Mouse (Mus musculus) cerebellum, adult 9-11 months (tissue): ENCODE data around the gene Myl6b.
"Not testable (repeated sequence)": the region's sequence is repeated elsewhere in the genome, so short reads cannot be mapped to it uniquely, and the experiment has no call there.

ENCODE experiments used
- DNase-seq: peaks from one replicate; pipeline ENCODE4 v3.0.0; 2022

The Myl6b gene

DNA sequence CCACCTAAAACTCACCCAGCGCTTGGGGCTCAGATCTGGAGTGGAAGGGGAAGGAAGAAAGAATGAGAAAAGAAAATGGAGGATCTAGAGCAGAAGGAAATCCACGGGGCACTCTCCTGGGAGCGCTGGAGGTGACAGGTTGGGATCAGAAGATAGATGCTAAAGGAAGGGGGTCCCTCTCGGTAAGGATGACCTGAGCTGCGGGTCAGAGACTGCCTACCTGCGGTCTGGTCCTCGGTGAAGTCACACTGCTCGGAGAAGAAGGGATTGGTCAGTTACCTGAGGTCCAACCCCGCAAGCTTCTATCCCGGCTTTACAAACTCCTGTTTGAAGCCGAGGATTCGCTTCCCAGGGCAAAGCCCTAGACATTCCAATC, 5.2 kb downstream of the Myl6b start:
- no peak for DNase-seq

DNA sequence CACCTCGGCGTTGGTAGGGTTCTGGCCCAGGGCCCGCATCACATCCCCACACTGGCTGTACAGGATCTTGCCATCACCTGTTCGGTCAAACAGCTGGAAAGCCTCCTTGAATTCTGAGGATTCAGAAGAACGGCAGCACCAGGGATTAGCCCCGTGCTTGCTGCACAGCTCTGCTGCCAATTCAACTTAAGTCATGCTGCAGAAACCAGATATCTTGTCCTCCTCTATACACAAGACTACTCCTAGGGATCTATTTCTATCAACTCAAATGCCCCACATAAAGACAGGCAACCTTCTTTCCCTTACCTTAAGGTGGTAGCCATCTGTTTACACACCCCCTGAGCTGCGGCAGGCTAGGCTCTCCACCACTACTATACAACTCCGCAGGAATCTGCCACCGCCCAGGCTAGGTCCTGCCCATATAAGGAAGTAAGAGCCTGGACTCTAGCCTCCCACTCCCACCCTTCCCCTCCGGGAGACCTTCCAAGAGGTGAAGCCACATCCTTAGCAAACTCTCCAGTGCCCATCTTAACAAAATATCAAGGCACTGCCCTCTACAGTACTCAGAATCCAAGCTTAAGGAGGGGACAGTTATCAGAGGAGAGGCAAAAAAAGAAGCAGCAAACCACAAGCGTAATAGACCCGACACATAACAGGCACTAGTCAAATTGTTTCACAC, 5.7 kb downstream of the Myl6b start:
- DNase-seq = peak; percentile 74

DNA sequence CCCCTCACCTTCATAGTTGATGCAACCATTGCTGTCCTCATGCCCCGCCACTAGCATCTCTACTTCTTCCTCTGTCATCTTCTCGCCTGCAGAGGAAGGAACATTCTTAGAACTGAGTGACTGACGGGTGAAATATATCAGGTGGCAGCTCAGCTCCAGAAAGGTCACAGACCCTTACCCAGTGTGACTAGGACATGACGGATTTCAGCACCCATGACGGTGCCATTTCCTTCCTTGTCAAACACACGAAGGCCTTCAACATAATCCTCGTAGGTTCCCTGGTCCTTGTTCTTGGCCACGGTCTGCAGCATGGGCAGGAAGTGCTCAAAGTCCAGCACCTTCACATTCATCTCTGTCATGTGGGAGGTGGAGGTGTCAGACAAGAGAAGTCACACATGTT, 6.4 kb downstream of the Myl6b start:
- DNase-seq = not testable (repeated sequence)

DNA sequence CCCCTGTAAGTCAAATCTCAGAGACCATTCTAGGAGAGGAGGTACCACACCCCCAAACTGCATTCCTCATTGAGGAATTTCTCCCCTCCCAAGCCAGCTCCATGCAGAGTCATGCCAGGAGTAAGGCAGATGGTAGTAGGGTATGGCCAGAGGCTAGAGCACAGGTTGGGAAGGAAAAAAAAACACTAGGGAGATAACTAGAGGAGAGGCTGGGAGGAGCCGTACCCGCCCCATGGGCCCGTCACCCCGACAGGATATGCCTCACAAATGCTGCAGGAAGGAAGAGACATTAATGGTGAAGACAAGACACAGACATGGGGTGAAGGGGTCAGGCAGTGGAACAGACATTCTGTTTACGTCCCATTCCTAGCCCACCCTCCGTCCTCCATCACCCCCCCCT, 7.0 kb downstream of the Myl6b start:
- peak; percentile 59 for DNase-seq

DNA sequence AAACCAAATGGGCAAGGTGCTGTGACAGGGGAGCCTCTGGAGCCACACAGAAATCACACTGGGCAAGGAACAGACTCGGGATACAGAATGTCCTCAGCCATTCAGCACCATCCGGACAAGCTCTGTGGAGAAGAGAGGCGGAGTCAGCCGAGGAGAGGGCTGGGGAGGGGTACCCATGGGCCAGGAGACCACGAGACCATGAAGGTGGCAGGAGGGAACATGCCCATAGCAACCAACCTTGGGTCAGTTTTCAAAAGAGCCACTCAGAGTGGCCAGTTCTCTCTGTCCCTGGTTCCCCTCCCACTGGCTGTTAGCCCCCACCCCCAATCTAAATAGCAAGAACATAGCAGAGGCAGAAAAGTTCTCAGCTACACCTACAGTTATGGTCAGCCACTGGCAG, 7.6 kb downstream of the Myl6b start:
- peak; percentile 42 for DNase-seq

DNA sequence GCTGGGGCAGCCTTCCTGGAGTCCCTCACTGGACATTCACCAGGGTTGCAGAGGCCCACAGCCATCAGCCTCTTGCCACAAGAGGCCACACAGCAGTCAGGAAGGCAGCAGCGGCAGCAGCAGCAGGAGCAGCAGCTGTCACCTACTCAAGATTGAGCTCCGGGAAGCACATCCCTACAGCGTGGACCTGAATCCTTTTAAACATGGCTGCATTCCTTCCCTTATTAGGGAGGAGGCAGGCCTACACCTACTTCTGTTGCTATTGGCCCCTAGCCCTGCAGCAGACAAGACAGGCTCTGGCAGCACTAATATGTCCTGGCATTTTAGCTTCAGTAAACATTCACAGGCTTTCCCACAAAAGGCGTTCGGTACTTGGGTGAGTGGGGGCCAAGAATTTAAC, 8.3 kb downstream of the Myl6b start:
- DNase-seq = peak; percentile 48

DNA sequence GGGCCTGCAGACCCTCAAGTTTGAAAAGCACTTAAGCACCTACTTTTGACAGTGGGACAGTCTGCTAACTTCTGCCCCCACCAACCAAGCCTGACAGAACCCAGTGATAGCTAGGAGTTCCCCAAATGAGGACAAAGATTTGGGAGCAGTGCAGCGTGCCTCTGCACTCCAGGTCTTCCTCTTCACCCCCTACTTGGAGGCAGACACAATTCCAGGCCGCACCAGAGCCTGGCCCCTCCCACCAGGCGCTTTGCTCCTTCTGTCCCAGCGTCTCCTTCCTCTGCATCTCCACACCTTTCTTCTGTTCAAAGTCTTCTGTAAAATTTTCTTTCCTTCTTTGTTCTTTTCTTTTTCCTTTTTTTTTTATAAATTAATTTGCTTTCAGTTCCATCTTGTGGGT, 8.7 kb downstream of the Myl6b start:
- DNase-seq = peak; percentile 44

DNA sequence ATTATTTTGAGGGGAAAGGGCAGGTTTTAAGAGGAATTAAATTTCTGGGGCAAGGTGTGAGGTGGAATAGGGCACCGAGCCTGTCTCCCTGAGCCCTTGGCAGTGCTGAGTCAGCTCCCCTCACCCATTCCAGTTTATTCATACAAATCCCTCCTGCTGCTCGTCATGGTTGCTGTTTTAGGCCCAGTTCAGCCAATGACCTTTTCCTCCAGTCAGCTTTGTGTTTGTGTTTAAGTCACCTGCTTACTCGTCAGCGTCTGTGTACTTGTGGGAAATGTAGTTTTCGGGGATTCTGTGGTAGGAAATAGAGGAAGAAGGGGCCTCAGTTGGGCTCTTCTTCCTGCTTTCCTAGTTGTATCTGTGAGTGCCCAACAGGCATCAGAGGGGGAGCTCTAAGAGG, 9.1 kb downstream of the Myl6b start:
- DNase-seq = no peak

DNA sequence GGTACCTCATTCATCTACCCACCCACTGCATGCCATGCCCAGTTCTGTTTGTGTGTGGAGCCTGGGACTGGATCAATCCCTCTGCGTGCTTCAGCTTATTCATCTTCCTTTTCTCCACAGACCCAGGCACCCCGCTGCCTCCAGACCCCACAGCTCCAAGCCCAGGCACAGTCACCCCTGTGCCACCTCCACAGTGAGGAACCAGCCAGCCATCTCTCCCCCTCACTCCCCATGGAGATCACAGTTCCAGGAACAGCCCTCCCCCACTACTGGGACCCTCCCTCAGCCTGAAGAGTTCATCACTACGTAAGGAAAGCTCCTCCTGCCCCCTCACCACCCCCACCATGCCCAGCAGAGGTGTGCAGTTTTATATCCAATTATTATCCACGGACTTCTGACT, 9.7 kb downstream of the Myl6b start:
- peak; percentile 52 for DNase-seq

DNA sequence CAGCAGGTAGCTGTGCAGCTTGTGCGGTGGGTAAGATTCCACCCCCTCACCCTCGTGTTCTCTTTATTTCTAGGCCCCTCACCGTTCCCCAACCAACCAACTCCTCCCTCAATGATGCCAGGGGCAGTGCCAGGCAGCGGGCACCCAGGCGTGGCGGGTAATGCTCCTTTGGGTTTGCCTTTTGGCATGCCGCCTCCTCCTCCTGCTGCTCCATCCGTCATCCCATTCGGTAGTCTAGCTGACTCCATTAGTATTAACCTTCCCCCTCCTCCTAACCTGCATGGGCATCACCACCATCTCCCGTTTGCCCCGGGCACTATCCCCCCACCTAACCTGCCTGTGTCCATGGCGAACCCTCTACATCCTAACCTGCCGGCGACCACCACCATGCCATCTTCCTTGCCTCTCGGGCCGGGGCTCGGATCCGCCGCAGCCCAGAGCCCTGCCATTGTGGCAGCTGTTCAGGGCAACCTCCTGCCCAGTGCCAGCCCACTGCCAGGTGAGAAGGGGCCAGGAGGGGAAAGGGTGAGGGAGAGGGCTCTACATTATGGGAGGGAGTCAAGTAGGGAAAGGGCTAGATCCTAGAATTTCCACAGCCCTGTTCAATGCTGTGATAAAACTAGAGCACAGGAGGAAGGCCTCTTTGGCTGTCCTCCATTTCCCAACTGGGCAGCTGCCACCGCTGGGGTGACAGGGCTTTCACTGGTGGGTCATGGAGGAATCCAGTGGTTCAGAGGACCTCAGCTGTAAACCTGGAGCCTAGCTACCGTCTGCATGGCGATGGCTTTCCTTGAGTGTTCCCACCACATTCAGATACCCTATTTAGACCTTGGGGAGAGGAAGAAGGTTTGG, 10.4 kb downstream of the Myl6b start:
- peak; percentile 80 for DNase-seq

DNA sequence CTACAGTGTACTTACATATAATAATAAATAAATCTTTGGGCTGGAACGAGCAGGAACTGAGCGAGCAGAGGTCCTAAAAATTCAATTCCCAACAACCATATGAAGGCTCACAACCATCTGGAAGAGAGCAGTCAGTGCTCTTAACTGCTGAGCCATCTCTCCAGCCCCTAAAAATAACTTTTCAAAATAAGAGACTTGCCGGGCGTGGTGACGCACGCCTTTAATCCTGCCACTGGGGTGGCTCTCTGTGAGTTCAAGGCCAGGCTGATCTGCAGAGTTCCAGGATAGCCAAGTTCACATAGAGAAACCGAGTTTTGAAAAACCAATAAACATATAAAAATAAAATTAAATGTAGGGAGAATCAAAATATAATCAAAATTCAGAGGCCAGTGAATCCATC, 12.1 kb downstream of the Myl6b start:
- DNase-seq = no peak

DNA sequence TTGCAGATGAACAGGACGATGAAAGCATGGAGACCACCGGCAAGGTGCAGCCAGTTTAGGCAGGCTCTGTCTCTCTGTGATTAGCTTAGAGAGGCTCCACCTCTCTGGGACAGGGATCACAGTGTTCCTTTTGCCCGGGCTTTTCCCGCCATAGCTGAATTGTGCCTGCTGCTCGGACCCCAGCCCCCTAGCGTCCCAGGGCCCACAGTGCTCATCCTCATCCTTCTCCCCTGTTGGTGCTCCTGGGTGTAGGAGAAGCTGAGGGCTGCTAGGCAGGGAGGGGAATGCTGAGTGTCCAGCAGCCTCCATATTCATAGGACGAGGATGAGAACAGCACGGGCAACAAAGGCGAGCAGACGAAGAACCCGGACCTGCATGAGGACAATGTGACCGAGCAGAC, 24.1 kb downstream of the Myl6b start:
- DNase-seq = no peak

DNA sequence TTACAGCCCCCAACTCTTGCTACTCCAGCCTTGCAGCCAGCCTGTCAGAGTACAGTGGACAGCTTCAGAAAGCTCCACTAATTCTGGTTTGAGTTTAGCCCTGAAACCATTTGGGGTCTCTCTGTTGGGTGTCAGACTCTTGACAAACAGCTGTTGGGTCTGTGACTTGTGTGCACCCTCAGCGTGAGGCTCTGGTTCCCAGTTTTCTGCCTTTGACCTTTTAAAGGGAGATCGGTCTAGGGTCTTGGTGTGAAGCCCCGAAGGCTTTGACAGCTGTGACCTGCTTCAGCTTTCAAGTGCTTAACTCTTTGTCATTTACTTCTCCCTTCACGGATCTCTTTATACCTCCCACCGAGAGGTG, 38.2 kb downstream of the Myl6b start:
- DNase-seq = peak; percentile 38

DNA sequence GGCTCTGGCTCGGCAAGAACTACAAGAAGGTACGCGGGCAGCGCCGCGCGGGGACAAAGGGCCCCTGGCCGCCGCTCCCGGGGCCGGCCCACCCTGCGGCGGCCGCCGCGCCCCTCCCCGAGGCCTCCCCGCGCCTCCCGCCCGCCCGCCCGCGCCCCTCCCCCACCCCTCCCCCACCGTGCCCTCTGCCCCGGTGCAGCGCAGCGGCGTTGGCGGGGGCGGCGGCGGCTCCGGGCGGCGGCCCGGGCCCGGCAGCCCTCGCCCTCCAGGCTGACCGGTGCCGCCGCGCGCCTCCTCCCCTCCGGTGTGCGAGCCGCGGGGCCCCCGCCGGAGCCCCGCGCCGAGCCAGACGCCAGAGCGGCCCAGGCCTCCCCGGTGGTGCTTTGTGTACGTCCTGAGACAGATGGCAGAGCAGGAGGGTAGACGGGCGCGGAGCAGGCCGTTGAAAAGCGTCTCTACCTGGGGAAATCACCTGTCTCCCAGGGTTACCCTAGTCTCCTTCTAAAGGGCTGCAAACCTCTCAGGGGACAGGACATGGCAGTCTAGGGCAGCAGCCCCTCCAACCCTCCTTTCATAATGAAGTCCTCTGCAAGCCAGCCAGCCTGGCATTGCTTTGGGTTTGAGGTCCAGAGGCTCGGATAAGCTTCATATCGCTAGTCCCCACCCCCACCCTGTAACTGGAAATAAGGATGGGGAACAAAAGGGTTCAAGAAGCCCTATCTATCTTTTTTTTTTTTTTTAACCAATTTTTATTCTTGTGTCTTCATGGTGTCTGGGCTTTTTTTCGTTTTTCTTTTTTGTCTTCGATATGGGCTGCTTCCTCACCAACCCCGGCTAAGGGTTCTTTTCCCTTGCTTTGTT, 38.8 kb downstream of the Myl6b start:
- peak; percentile 75 for DNase-seq

DNA sequence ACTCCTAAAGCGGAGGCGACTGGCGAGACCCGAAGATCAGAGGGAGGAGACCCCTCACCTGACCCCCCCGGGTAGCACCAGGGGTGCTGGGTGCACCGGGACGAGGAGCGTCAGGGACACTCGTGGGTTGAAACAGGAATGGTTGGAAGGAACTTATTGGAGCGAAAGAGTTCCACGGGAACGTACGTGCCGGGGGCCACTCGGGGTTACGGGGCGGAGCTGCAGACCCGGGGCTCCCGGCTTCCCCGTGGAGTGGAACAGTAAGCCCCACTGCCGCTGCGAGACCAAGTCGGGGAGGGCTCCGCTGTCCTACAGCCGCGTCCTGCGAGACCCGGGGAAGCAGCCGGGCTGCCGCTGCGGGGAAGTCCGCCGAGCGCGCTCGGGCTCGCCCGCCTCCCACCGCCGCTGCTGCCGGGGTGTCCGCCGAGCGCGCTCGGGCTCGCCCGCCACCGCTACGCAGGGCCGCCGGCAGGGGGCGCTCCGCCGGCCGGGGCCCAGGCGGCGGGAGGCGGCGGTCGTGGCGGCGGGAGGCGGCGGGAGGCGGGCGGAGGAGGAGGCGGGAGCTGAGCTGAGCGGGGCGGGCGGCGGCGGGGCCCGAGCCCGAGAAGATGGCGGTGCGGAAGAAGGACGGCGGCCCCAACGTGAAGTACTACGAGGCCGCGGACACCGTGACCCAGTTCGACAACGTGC, 39.6 kb downstream of the Myl6b start, which contains the start of gene Smarcc2:
Smarcc2 (plus strand) TSS at position 530 of the 690 bp plus-strand sequence.
- DNase-seq = peak; percentile 89

DNA sequence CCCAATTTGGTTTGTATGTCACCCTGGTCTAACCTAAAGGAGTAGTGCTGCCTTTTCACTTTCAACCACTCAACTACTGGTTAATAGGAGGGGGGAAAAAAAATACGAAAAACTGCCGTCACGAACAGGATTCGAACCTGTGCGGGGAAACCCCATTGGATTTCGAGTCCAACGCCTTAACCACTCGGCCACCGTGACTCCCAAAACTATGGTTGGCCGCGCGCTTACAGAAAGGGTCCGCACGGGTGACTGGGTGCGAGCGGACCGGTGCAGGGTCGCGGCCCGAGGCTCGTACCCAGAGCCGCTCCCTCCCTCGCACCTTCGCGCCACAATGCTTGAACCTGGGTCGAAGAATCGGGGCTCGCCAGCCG, 40.2 kb downstream of the Myl6b start:
- no peak for DNase-seq

DNA sequence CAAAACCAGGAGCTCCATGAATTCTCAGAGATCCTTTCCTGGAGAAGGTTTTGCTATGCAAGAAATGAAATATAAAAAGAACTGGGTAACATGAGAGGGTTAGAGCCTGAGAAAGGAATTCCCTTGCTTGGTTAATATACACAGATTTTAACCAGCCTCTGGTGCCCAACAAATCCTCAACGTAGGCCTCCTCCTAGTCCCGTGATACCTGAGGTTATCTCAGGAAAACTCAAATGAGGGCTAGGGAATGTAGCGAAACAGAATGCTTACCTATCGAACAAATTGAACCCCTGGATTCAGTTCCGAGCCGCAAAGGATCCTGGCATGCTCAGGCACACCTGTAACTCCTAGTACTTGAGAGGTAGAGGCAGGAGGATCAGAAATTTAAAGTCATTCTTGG, 40.8 kb downstream of the Myl6b start:
- peak; percentile 39 for DNase-seq

DNA sequence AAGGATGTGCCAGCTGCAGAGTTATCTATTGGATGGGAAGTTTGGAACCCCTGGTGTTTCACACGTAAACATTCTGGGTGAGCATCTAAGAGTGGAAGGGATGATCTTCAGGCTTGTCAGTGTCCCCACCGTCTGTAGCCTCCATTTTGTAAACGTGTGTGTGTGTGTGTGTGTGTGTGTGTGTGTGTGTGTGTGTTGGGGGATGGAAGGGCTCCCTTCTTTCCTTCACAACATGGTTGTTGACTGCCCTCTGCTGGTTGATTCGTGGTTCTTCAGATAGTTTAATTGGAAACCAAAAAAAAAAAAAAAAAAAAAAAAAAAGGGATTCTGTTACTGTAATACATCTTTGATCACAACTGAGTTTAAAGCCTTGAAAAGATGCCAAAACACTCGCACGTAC, 43.2 kb downstream of the Myl6b start:
- peak; percentile 75 for DNase-seq

DNA sequence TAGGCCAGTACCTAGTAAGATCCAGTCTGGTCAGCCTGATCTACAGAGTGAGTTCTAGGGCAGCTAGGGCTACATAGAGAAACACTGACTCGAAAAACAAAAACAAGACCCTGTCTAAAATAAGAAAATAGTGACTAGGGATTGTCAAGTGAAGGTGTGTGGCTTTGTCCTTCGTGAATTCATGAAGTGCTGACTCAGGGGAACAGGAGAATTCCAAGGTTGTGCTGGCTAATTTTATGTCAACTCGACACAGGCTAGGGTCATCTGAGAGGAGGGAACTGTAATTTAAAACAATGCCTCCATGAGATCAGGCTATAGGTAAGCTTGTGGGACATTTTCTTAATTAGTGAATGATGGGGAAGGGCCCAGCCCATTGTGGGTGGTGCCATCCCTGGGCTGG, 44.0 kb downstream of the Myl6b start:
- DNase-seq = no peak

DNA sequence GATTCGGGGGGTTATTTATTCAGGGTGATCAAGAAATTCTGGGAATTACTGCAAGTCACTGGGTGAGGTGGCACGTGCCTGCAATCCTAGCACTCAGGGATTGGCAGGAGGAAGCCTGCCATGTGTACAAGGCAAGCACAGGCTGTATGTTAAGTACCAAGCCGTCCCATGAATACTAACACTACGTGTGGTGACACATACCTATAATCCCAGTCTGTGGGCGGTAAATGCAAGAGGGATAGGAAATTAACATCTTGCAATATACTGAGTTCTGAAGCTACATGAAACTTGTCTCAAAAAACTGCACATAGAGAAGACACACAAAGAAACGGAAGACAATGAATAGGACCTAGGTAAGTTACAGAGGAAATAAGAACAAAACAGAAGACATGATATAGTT, 47.5 kb downstream of the Myl6b start:
- DNase-seq = no peak

DNA sequence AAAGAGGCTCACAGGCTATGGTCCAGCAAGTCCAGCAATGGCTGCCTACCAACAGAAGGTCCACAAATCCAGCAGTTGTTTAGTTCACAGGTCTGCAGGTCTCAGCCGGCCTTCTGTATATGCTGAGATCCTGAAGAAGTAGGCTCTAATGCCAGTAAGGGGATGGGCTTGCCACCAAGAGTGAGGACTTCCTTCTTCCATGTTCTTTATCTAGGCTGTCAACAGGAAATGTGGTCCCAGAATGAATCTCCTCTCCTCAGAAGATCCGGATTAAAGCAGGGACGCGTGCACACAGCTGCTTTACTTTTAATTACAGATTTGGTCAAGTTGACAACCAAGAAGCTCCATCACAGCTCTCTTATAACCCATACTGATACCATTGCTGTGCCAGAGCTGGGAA, 53.1 kb downstream of the Myl6b start:
- DNase-seq = no peak

DNA sequence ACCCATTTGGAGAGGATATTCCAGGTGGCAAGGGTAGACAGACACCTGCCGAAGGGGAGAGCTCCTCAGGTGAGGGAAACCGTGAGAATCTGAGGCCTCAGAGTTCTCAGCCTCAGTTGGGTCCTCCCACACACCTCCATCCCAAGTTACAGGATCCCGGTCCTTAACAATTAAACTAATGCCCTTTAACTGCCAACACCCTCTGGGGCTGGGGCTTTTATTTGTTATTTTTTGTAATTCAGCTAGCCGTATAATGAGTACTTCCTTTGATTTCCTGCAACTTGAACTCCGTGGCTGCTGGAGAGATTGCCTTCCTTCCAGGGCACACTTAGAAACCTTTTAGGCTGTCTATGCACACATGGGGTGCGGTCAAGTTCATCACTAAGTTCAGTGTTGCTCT, 54.1 kb downstream of the Myl6b start:
- DNase-seq = no peak
